Mouse (Mus musculus) megakaryocyte-erythroid progenitor cell, adult 5-6 weeks (primary cell): Measurements from ENCODE around the gene Hoxd8. TPM values are rescaled to one million over a fixed set of nuclear protein-coding genes. Genes with fewer than 3 reads are reported as not detected.

ENCODE experiments used
- ATAC-seq: replicated peaks from 2 replicates; pipeline ENCODE4 v1.8.0; 2016; ENCODE audit warnings: mild to moderate bottlenecking, inconsistent platforms; ENCODE audit not compliant: severe bottlenecking, poor library complexity, low FRiP score, low TSS enrichment
- total RNA-seq, 2 experiments: library from RNA; stranded (forward) in 1 of 2; stranded (reverse) in 1 of 2; fragments of 200-1000, 215-1000 nt in 1 of 2; fragments of >200 nt in 1 of 2; fragmentation: Nextera tagmentation in 1 of 2; gene quantifications; 2 replicates each; pipeline ENCODE4 v1.2.3; 2014 to 2017

The Hoxd8 gene
- total RNA-seq, 2 experiments from 2014 or later, result not detected

- ATAC-seq, result no peak
Observed at GRCm38 (mm10) chr2:74707599-74707998, 3.2 kb downstream of the Hoxd8 start.

GRCm38 (mm10) chr2:74708676-74709075, 4.3 kb downstream of the Hoxd8 start:
- ATAC-seq, result no peak

GRCm38 (mm10) chr2:74709465-74710419, 5.3 kb downstream of the Hoxd8 start:
- no peak for ATAC-seq

GRCm38 (mm10) chr2:74710929-74711543, 6.6 kb downstream of the Hoxd8 start:
- ATAC-seq, result no peak

GRCm38 (mm10) chr2:74711721-74712621, 7.6 kb downstream of the Hoxd8 start, which contains the start of the genes Hoxd3 and Hoxd4:
Gene Hoxd3, plus strand, starts transcription at chr2:74711927.
Gene Hoxd4, plus strand, starts transcription at chr2:74711929.
- no peak for ATAC-seq

- no peak for ATAC-seq
Observed at GRCm38 (mm10) chr2:74713239-74714150, 9.1 kb downstream of the Hoxd8 start.

- ATAC-seq, result no peak
Observed at GRCm38 (mm10) chr2:74714156-74714789, 9.9 kb downstream of the Hoxd8 start.

GRCm38 (mm10) chr2:74714881-74715280, 10.5 kb downstream of the Hoxd8 start:
- ATAC-seq, result no peak

- ATAC-seq, result peak; percentile 96
Observed at GRCm38 (mm10) chr2:74715504-74716241, 11.3 kb downstream of the Hoxd8 start.

- ATAC-seq, result no peak
Observed at GRCm38 (mm10) chr2:74720384-74720783, 16.0 kb downstream of the Hoxd8 start.

GRCm38 (mm10) chr2:74720955-74721491, 16.6 kb downstream of the Hoxd8 start:
- no peak for ATAC-seq

- ATAC-seq, result no peak
Observed at GRCm38 (mm10) chr2:74721882-74722281, 17.5 kb downstream of the Hoxd8 start.

- ATAC-seq, result no peak
Observed at GRCm38 (mm10) chr2:74722949-74723348, 18.5 kb downstream of the Hoxd8 start.

GRCm38 (mm10) chr2:74724244-74725015, 20.0 kb downstream of the Hoxd8 start:
- ATAC-seq, result no peak

GRCm38 (mm10) chr2:74725171-74725570, 20.8 kb downstream of the Hoxd8 start:
- ATAC-seq, result no peak

GRCm38 (mm10) chr2:74726551-74726950, 22.1 kb downstream of the Hoxd8 start, which contains the start of gene Gm28230:
Gene Gm28230, plus strand, starts transcription at chr2:74726728.
- ATAC-seq, result no peak
